Mouse (Mus musculus): ENCODE results near the gene Comt. TPM values are rescaled to one million over a fixed set of nuclear protein-coding genes. Genes with fewer than 3 reads are reported as not detected.

Gene Comt
- polyA plus RNA-seq, 2 experiments: 69.8 to 73.8 TPM

GRCm38 (mm10) chr16:18410418-18410817 is 16.2 kb downstream of the Comt start:
- H3K36me3 ChIP-seq (replicated peaks; ENCODE audit: control insufficient read depth, insufficient read depth, low read depth): peaks cover 53% of the 10 kb centered on the region
- no peaks in the 10 kb centered on the region for H3K9me3 ChIP-seq (ENCODE audit: control insufficient read depth, low read length)
- ATAC-seq (ENCODE audit: insufficient read depth) (no peak), DNase-seq (ENCODE audit: low read depth in 3 of 3, low spot score in 3 of 3) (no peak)
- H3K4me2 ChIP-seq (ENCODE audit: low read depth): no peak overlapping the region
- 84% methylated on average over 5 of the region's 5 CpGs for WGBS (ENCODE audit: insufficient replicate concordance)
- no peaks in the 10 kb centered on the region for H3K27me3 ChIP-seq (ENCODE audit: control insufficient read depth, insufficient read depth, low read length)
- H3K9ac ChIP-seq (replicated peaks): no peak overlapping the region
- no peak overlapping the region for H3K4me3 ChIP-seq (ENCODE audit: insufficient read depth in 1 of 2, low read depth in 2 of 2, low read length in 2 of 2)
- TF ChIP-seq CTCF (IDR thresholded peaks at IDR 0.05; ENCODE audit: low read depth) (no peak), EP300 (IDR thresholded peaks at IDR 0.05; ENCODE audit: low read depth) (no peak)
- H3K27ac ChIP-seq: no peak overlapping the region
- 0 out of 4 replicates have a peak, but pooled peaks cover 0 to 3% of the 10 kb centered on the region in 2 experiments for H3K4me1 ChIP-seq (replicated peaks; ENCODE audit: control insufficient read depth in 2 of 2, insufficient read depth in 2 of 2, low read length in 1 of 2)

GRCm38 (mm10) chr16:18409776-18410175 is 16.9 kb downstream of the Comt start:
- Histone ChIP-seq H3K36me3 (replicated peaks; ENCODE audit: control insufficient read depth, insufficient read depth, low read depth) (peaks cover 51% of the 10 kb centered on the region), H3K27ac (no peak overlapping the region), H3K27me3 (ENCODE audit: control insufficient read depth, insufficient read depth, low read length) (no peaks in the 10 kb centered on the region), H3K4me1 (replicated peaks; ENCODE audit: control insufficient read depth in 2 of 2, insufficient read depth in 2 of 2, low read length in 1 of 2) (0 out of 4 replicates have a peak, but pooled peaks cover 0 to 3% of the 10 kb centered on the region in 2 experiments), H3K9me3 (ENCODE audit: control insufficient read depth, low read length) (no peaks in the 10 kb centered on the region), H3K4me3 (ENCODE audit: insufficient read depth in 1 of 2, low read depth in 2 of 2, low read length in 2 of 2) (no peak overlapping the region), H3K4me2 (ENCODE audit: low read depth) (no peak overlapping the region), H3K9ac (replicated peaks) (no peak overlapping the region)
- DNase-seq (ENCODE audit: low read depth in 3 of 3, low spot score in 3 of 3) (no peak), ATAC-seq (ENCODE audit: insufficient read depth) (no peak)
- 85% methylated on average over 4 of the region's 4 CpGs for WGBS (ENCODE audit: insufficient replicate concordance)
- TF ChIP-seq CTCF (IDR thresholded peaks at IDR 0.05; ENCODE audit: low read depth) (no peak), EP300 (IDR thresholded peaks at IDR 0.05; ENCODE audit: low read depth) (no peak)

GRCm38 (mm10) chr16:18407912-18408311 is 18.7 kb downstream of the Comt start:
- Histone ChIP-seq H3K9me3 (ENCODE audit: control insufficient read depth, low read length) (no peaks in the 10 kb centered on the region), H3K9ac (replicated peaks) (no peak overlapping the region), H3K4me3 (ENCODE audit: insufficient read depth in 1 of 2, low read depth in 2 of 2, low read length in 2 of 2) (no peak overlapping the region), H3K36me3 (replicated peaks; ENCODE audit: control insufficient read depth, insufficient read depth, low read depth) (peaks cover 44% of the 10 kb centered on the region), H3K27ac (no peak overlapping the region), H3K27me3 (ENCODE audit: control insufficient read depth, insufficient read depth, low read length) (no peaks in the 10 kb centered on the region), H3K4me1 (replicated peaks; ENCODE audit: control insufficient read depth in 2 of 2, insufficient read depth in 2 of 2, low read length in 1 of 2) (0 out of 4 replicates have a peak, but pooled peaks cover 0 to 3% of the 10 kb centered on the region in 2 experiments), H3K4me2 (ENCODE audit: low read depth) (no peak overlapping the region)
- 83% methylated on average over 7 of the region's 7 CpGs for WGBS (ENCODE audit: insufficient replicate concordance)
- TF ChIP-seq CTCF (IDR thresholded peaks at IDR 0.05; ENCODE audit: low read depth) (no peak), EP300 (IDR thresholded peaks at IDR 0.05; ENCODE audit: low read depth) (no peak)
- ATAC-seq (ENCODE audit: insufficient read depth): no peak
- no peak for DNase-seq (ENCODE audit: low read depth in 3 of 3, low spot score in 3 of 3)

- Histone ChIP-seq H3K4me1 (replicated peaks; ENCODE audit: control insufficient read depth in 2 of 2, insufficient read depth in 2 of 2, low read length in 1 of 2) (0 out of 4 replicates have a peak, but pooled peaks cover 0 to 3% of the 10 kb centered on the region in 2 experiments), H3K9me3 (ENCODE audit: control insufficient read depth, low read length) (no peaks in the 10 kb centered on the region), H3K27ac (no peak overlapping the region), H3K27me3 (ENCODE audit: control insufficient read depth, insufficient read depth, low read length) (no peaks in the 10 kb centered on the region), H3K36me3 (replicated peaks; ENCODE audit: control insufficient read depth, insufficient read depth, low read depth) (peaks cover 35% of the 10 kb centered on the region), H3K9ac (replicated peaks) (no peak overlapping the region), H3K4me2 (ENCODE audit: low read depth) (no peak overlapping the region), H3K4me3 (ENCODE audit: insufficient read depth in 1 of 2, low read depth in 2 of 2, low read length in 2 of 2) (no peak overlapping the region)
- WGBS (ENCODE audit: insufficient replicate concordance): 7% methylated on average over 2 of the region's 2 CpGs
- TF ChIP-seq CTCF (IDR thresholded peaks at IDR 0.05; ENCODE audit: low read depth) (peak; percentile 95), EP300 (IDR thresholded peaks at IDR 0.05; ENCODE audit: low read depth) (no peak)
- DNase-seq (ENCODE audit: low read depth in 3 of 3, low spot score in 3 of 3) (no peak), ATAC-seq (ENCODE audit: insufficient read depth) (peak; percentile 62)
Measured at GRCm38 (mm10) chr16:18406293-18406692, 20.4 kb downstream of the Comt start.

GRCm38 (mm10) chr16:18405876-18406275 is 20.8 kb downstream of the Comt start:
- TF ChIP-seq EP300 (IDR thresholded peaks at IDR 0.05; ENCODE audit: low read depth): no peak
- TF ChIP-seq CTCF (IDR thresholded peaks at IDR 0.05; ENCODE audit: low read depth): no peak
- Histone ChIP-seq H3K9me3 (ENCODE audit: control insufficient read depth, low read length) (no peaks in the 10 kb centered on the region), H3K4me3 (ENCODE audit: insufficient read depth in 1 of 2, low read depth in 2 of 2, low read length in 2 of 2) (no peak overlapping the region), H3K27me3 (ENCODE audit: control insufficient read depth, insufficient read depth, low read length) (no peaks in the 10 kb centered on the region), H3K9ac (replicated peaks) (no peak overlapping the region; the same call in 1 of the 2 replicates), H3K4me2 (ENCODE audit: low read depth) (no peak overlapping the region), H3K27ac (no peak overlapping the region), H3K4me1 (replicated peaks; ENCODE audit: control insufficient read depth in 2 of 2, insufficient read depth in 2 of 2, low read length in 1 of 2) (0 out of 4 replicates have a peak, but pooled peaks cover 0 to 3% of the 10 kb centered on the region in 2 experiments), H3K36me3 (replicated peaks; ENCODE audit: control insufficient read depth, insufficient read depth, low read depth) (peaks cover 31% of the 10 kb centered on the region)
- 58% methylated on average over 2 of the region's 2 CpGs for WGBS (ENCODE audit: insufficient replicate concordance)
- no peak for DNase-seq (ENCODE audit: low read depth in 3 of 3, low spot score in 3 of 3)
- ATAC-seq (ENCODE audit: insufficient read depth): peak; percentile 29; the same call in 1 of the 2 replicates

All from liver, embryonic 14.5 days (tissue).